Mouse (Mus musculus) right cerebral cortex, postnatal 25 days (tissue): ENCODE measurements around the gene Gm20388.
A peak's percentile ranks its signal among the peaks of the same experiment; 100 is the strongest.

Experiments
- DNase-seq: peaks from one replicate; pipeline ENCODE4 v3.0.0; 2022

The Gm20388 gene

GRCm38 (mm10) chr8:120631441-120632375 lies 721.1 kb downstream of the Gm20388 start:
- no peak for DNase-seq

GRCm38 (mm10) chr8:120632969-120633664 lies 722.5 kb downstream of the Gm20388 start:
- DNase-seq = no peak

GRCm38 (mm10) chr8:120633665-120634271 lies 723.1 kb downstream of the Gm20388 start:
- DNase-seq = peak; percentile 34

- DNase-seq = peak; percentile 50
Observed at GRCm38 (mm10) chr8:120634329-120634839, 723.7 kb downstream of the Gm20388 start.

GRCm38 (mm10) chr8:120641245-120641644 lies 730.6 kb downstream of the Gm20388 start:
- DNase-seq = no peak

GRCm38 (mm10) chr8:120642031-120642662 lies 731.5 kb downstream of the Gm20388 start:
- no peak for DNase-seq

- peak; percentile 54 for DNase-seq
Observed at GRCm38 (mm10) chr8:120644663-120645062, 734.0 kb downstream of the Gm20388 start.

- DNase-seq = no peak
Observed at GRCm38 (mm10) chr8:120647532-120647931, 736.9 kb downstream of the Gm20388 start, which contains the start of gene 1190005I06Rik. 1190005I06Rik (minus strand) TSS chr8:120647632.

GRCm38 (mm10) chr8:120656322-120657052 lies 745.8 kb downstream of the Gm20388 start:
- DNase-seq = no peak

GRCm38 (mm10) chr8:120657415-120657814 lies 746.8 kb downstream of the Gm20388 start:
- no peak for DNase-seq

- no peak for DNase-seq
Observed at GRCm38 (mm10) chr8:120664566-120664965, 753.9 kb downstream of the Gm20388 start.

GRCm38 (mm10) chr8:120665726-120666455 lies 755.2 kb downstream of the Gm20388 start:
- DNase-seq = no peak

GRCm38 (mm10) chr8:120666807-120667470 lies 756.3 kb downstream of the Gm20388 start:
- no peak for DNase-seq

- DNase-seq = peak; percentile 91
Observed at GRCm38 (mm10) chr8:120667561-120668373, 757.1 kb downstream of the Gm20388 start, which contains the start of the genes Gm27021 and Cox4i1. Gm27021 (minus strand) TSS chr8:120668079. Cox4i1 (plus strand) TSS chr8:120668222.

- no peak for DNase-seq
Observed at GRCm38 (mm10) chr8:120668374-120668905, 757.8 kb downstream of the Gm20388 start, which contains the start of gene Emc8. Emc8 (minus strand) TSS chr8:120668573.

GRCm38 (mm10) chr8:120671775-120672174 lies 761.1 kb downstream of the Gm20388 start:
- no peak for DNase-seq

GRCm38 (mm10) chr8:120672626-120673229 lies 762.1 kb downstream of the Gm20388 start:
- DNase-seq = no peak

GRCm38 (mm10) chr8:120673298-120673697 lies 762.7 kb downstream of the Gm20388 start:
- DNase-seq = no peak

- DNase-seq = no peak
Observed at GRCm38 (mm10) chr8:120675718-120676117, 765.1 kb downstream of the Gm20388 start.
